Mouse (Mus musculus) ES-CJ7 (cell line): ENCODE results near the gene Anks1.

Source experiments
- DNase-seq: peaks from one replicate; pipeline ENCODE4 v3.0.0; 2011; ENCODE audit warnings: low read depth, low spot score

Anks1 gene

GRCm38 (mm10) chr17:28093837-28094236 lies 184.7 kb downstream of the Anks1 start:
- peak; percentile 54 for DNase-seq

GRCm38 (mm10) chr17:28096418-28096817 lies 187.3 kb downstream of the Anks1 start:
- no peak for DNase-seq

DNA sequence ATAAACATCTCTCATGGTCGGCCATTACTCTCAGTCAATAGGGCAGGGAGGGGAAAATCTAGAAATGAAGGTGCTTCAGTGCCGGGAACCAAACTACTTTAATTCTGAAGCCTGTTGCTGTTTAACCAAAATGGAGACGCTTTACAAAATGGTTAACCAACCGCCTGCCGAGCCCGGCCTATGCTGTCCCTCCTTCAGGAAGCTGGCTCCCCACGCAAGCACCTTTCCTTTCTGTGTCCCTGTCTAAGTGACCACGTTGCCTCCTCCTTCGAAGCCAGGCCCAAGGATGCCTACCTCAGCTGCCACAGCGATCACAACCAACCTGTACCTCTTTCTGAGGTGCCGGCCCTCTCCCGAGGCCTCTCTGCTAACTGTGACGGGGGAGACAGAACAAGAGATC lies 188.2 kb downstream of the Anks1 start:
- no peak for DNase-seq

GRCm38 (mm10) chr17:28099086-28099485 lies 190.0 kb downstream of the Anks1 start:
- DNase-seq, result no peak

- peak; percentile 74 for DNase-seq
These were observed 191.6 kb downstream of the Anks1 start for GRCm38 (mm10) chr17:28100669-28101068.

DNA sequence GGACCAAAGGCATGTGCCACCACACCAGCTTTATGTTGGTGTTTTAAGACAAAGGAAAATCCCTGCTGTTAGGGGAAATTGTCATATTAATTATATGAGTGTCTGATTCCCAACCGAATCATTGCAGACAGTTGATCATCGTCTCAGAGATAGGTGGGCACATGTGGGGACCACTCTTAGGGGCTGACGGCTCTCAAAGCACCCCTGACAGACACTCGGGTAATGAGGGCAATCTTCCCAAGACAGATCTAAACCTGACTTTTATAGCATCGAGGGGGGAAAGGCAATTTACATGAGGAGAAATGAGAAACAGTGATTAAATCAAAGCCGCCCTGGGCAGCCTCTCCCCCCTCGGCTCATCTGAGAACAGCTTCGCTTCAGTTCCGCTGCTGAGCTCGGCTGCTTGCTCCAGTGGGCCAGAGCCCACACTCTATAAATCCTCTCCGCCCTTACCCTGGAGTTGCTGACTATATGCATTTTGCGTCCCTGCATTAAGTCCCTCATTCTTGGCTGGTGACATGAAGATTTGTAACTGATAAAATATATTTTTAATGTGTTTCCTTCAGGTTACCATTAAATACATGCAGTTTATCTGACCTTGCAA lies 192.3 kb downstream of the Anks1 start:
- DNase-seq, result no peak

- DNase-seq, result no peak
These were observed 192.8 kb downstream of the Anks1 start for GRCm38 (mm10) chr17:28101902-28102319.

DNA sequence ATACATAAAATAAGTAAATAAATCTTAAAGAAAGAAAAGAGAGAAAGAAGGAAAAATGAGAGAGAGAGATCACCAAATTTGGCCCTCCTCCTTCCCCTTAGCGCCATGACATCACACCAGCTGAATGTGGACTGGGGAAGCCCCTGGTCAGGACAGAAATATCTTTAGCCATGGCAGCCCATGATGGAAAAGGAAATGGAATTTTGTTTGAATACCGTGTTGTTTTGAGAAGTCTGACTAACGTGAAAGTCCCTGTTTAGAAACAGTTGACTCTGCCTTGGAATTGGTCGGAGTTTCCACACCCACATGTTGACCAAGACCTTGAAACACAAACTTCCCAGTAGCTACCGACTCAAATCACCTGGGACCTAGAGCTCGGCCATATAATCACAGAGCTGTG lies 195.3 kb downstream of the Anks1 start:
- DNase-seq, result no peak

- peak; percentile 79 for DNase-seq
These were observed 197.2 kb downstream of the Anks1 start for GRCm38 (mm10) chr17:28106352-28106751.

GRCm38 (mm10) chr17:28107275-28107674 lies 198.2 kb downstream of the Anks1 start:
- no peak for DNase-seq

GRCm38 (mm10) chr17:28112266-28112665 lies 203.2 kb downstream of the Anks1 start:
- no peak for DNase-seq
